Mouse (Mus musculus) kidney, postnatal 10 days (tissue): Measurements from ENCODE around the gene Klhl3.

Experiments used
- DNase-seq: peaks from one replicate; pipeline ENCODE4 v3.0.0; 2021; ENCODE audit warnings: mixed read lengths

Klhl3 gene

DNA sequence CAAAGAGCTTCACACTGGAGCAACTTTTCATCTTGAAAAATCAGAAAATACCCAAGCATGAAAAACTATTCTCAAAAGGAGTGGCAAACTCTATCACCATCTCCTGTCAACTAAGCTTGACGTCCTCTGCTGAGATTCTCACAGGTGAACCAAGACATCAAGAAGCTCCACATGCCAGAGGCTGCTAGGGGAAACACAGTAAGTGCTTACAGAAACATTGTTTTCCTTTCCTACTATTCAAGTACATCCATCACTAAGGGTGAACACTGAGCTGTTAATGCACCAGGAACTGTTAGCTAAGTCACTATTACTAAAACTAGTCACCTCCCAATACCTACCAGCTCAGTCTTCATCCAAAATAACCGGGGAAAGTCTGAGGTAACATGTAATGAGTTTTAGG is 11.6 kb upstream of the Klhl3 start:
- DNase-seq, result no peak

DNA sequence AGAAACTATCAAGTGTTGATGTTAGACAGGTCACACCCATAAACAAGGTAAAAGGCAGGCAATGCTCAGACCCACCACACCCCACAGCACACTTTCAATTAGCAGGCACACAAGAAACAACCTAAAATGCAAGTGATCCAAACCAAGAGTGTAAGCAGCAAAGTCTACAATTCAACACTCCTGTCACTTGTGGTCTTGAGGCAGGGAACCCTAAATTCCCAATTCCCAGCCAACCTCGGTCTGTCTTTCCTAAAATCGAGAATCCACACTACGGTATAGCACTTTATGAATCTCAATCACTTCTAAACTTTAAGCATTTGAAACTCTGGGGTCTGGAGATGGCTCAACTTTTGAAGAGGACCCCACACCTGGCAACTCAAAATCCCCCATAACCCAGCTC is 10.9 kb upstream of the Klhl3 start:
- DNase-seq, result no peak

DNA sequence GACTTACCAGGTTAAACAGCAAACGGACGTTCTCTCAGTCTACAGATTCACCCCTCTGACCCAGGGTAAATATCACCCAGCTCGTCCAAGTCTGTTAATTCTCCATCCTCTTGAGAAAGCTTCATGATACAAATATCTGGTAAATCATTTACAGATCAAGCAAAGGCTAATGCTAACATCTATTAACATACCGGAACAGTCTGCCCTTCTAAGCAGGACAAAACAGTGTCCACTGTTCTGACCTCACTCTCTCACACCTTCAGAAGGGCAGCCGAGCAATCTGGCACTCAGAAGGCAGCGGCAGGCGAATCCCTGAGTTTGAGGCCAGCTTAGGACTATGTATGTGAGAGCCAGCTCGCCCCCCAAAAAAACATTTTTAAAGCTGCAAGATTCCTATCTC is 10.0 kb upstream of the Klhl3 start:
- DNase-seq, result peak; percentile 61

- peak; percentile 35 for DNase-seq
These were observed 9.4 kb upstream of the Klhl3 start for GRCm38 (mm10) chr13:58122786-58123297.

GRCm38 (mm10) chr13:58117318-58118017 is 4.1 kb upstream of the Klhl3 start:
- peak; percentile 76 for DNase-seq

DNA sequence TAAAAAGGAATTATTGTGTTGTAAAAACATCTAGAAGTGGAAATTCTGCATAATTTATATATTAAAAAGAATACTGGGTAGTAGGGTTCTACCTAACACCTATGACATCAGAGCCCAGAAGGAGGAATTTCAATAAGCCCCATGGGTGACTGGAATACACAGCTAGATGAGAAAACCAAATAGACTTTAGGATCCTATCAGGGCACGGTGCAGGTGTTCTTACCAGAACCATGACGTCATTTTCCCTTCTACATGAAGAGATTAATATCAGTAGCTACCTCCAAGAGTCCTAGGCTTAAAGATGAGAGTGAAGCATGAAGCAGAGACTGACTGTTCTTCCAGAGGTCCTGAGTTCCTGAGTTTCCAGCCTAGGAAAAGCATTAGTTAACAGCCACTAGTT is 3.4 kb upstream of the Klhl3 start:
- DNase-seq, result no peak

DNA sequence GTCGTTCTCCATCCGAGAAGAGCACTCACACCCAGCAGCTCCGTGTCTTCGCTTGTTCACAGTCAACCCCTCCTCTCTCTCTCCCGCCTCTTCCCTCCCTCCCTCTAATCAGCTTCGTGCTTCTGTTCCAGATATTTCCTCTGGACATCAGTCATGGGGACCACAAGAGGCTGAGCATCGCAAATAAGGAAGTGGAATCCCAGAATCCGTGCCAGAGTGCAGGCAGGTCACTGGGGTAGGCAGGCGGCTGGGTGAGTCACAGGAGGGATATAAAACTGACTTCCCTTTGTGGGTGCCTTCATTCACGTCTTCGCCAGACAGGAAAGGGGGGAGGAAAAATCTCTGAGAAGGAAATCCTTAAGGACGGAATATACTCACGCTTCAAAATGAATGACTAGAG is 1.8 kb upstream of the Klhl3 start:
- DNase-seq, result peak; percentile 82

GRCm38 (mm10) chr13:58112601-58113041 is 771 bp downstream of the Klhl3 start:
- DNase-seq, result peak; percentile 38

DNA sequence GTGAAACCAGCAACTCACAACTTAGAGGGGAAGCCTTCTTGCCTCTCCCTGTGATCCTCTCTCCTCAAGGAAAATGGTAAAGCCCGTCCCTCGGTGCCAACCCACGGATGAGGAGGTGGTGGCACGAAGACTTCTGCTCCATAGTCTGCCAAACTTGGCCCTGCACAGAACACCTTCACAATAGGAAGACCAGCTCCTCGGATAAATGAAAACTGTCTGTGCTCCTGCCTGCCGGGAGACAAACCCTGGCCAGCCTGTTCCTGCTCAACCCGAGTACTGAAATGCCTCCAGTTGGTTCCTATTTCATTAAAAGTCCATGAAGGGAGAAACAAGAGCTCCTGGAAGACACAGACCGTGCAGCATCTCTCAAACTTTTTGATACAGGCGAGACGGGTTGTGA is 1.2 kb downstream of the Klhl3 start:
- DNase-seq, result no peak

DNA sequence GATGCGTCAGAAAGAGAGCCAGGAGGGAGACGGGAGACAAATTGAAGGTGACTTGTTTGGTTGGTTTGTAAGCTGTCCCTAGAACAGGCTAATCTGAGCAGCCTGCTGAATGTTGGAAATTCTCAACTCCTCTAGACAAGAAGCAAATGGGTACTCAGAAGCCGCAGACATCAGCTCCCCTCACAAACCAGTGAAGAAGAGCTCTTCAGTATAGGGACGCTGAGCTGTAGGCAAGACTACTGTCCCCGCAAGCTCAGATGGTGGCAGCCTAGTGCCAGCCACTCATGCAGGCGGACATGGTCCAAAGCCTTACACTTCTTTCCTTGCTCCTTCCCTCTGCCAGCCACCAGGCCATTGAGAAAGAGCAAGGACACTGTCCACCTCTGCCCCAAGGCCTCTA is 2.1 kb downstream of the Klhl3 start:
- DNase-seq, result no peak

DNA sequence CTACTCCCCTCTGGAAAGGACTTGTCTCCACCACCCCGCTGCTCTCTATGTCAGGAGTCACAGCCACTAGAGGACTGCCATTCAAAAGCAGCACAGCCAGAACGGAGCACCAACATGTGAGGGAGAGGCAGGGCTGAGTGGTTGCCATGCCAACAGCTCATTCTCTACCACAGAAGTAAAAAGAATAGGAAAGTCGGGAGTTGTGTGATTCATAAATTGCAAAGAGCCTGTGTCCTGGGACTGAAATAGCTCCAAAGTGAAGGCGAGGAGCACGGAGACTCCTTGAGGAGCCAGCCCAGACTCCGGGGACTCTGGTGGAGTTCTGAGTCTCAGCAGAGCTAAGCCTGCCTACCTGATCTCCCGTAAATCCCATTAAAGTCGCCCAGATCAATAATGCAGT is 22.7 kb downstream of the Klhl3 start:
- peak; percentile 25 for DNase-seq

GRCm38 (mm10) chr13:58084396-58084795 is 29.0 kb downstream of the Klhl3 start:
- no peak for DNase-seq

DNA sequence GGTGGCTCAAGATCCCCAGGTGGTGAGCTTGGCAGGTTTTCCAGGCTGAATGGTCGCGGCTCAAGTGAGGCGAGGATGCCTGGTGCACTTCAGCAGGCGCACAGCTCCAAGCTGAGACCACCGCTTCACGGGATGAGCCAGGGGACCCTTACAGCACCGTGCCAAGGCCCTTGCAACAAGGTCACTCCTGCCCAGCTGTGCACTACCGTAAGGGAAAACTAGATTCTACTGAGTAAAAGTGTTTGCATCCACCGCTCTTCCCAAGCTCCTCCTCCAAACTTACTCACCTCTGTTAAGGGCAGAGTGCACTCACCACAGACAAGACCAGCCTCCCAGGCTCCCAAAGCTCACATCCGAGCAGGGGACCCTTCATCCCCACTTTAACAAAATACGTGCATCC is 29.9 kb downstream of the Klhl3 start:
- DNase-seq, result no peak

- DNase-seq, result no peak
These were observed 30.3 kb downstream of the Klhl3 start for GRCm38 (mm10) chr13:58083048-58083447.

- no peak for DNase-seq
These were observed 35.0 kb downstream of the Klhl3 start for GRCm38 (mm10) chr13:58078361-58078760.

GRCm38 (mm10) chr13:58074881-58075280 is 38.5 kb downstream of the Klhl3 start:
- no peak for DNase-seq

- DNase-seq, result no peak
These were observed 38.9 kb downstream of the Klhl3 start for GRCm38 (mm10) chr13:58074466-58074865.

GRCm38 (mm10) chr13:58073254-58073882 is 40.0 kb downstream of the Klhl3 start:
- no peak for DNase-seq

- no peak for DNase-seq
These were observed 42.2 kb downstream of the Klhl3 start for GRCm38 (mm10) chr13:58071209-58071608.

DNA sequence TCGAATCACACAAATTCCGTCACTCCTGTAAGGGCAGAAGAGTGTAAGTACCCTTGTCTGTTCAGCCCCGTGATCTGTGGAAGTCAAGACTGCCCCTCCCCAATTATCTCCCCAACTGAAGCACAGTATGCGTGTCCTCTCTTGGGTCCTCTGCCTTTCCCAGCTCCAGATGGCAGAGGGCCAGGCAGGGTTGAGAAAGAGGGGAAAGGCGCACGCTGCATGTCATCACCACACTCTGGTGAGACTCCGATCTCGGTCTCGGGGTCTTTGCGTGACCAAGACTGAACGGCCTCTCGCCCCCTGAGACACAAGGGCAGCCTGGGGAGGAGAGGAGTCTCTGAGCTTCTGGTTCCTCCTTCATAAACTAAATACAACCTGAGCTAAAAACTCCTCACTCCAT is 42.9 kb downstream of the Klhl3 start:
- DNase-seq, result no peak

GRCm38 (mm10) chr13:58068421-58069209 is 44.8 kb downstream of the Klhl3 start:
- peak; percentile 37 for DNase-seq

GRCm38 (mm10) chr13:58067540-58068103 is 45.8 kb downstream of the Klhl3 start:
- DNase-seq, result peak; percentile 90
